Mouse (Mus musculus): ENCODE data around the gene Stim1. TPM values are rescaled to one million over a fixed set of nuclear protein-coding genes. Genes with fewer than 3 reads are reported as not detected.
"Not testable (repeated sequence)": the region's sequence is repeated elsewhere in the genome, so short reads cannot be mapped to it uniquely, and the experiment has no call there.

The Stim1 gene
- total and polyA plus RNA-seq, 3 experiments, result 10.2 to 26.6 (median 23.9) TPM

DNA sequence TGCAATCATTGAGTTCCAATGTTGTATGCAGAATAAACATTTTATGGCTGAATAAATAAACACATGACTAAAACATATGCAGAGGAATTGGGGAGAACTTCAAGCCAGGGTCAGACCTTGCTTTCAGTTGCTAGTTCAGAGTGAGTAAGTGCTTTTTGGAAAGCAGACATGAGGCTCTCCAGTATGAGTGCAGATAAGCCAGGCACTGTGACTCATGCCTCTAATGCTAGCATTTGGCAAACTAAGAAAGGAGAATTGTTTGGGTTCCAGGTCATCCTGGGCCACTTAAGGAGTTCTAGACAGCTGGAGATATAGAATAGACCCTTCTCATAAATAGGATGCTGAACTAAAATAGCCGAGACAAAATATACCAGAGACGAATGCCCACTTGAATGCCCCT lies 216.1 kb downstream of the Stim1 start:
- no peaks in the 10 kb centered on the region for H3K9me3 ChIP-seq (replicated peaks; ENCODE audit: low read length)

DNA sequence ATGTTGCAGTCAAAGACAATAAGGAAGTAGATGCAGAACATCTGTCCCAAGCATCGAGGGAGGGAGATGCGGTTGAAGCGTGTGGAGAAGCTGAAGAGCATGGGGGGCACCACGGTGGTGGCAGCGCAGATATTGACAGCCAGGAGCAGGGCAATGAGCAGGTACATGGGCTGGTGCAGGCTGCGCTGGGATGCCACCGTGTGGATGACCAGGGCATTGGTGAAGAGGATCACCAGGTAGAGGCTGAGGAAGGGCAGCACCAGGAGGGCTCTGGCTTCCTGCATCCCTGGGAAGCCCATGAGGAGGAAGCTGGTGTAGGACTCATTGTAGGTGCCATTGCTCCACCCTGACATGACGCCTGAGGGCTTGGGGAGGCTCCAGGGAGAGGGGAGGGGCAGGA lies 217.2 kb downstream of the Stim1 start:
- H3K27me3 ChIP-seq (replicated peaks); H3K4me3 ChIP-seq (replicated peaks in 1 of 3; ENCODE audit: low read depth in 2 of 3, low read length in 2 of 3, poor library complexity in 1 of 3); H3K4me2 ChIP-seq (ENCODE audit: insufficient read depth, low read depth, poor library complexity, severe bottlenecking); H3K9ac ChIP-seq (ENCODE audit: insufficient read depth, low read depth); dilution Hi-C loops (cut with MboI; ENCODE audit: extremely low pct_ligation_motif_present, extremely low pct_unique_long_range_greater_than_20kb, low sequenced_read_pairs); H3K9me3 ChIP-seq (replicated peaks; ENCODE audit: low read length); H3K4me1 ChIP-seq (ENCODE audit: control insufficient read depth in 1 of 2, insufficient read depth in 2 of 2); H3K27ac ChIP-seq (ENCODE audit: insufficient read depth, low read depth); DNase-seq (ENCODE audit: extremely low read depth); in situ Hi-C loops (cut with MboI; ENCODE audit: low pct_ligation_motif_present, low pct_unique_long_range_greater_than_20kb, low sequenced_read_pairs); H3K79me2 ChIP-seq (replicated peaks; ENCODE audit: control insufficient read depth, extremely low read depth, insufficient read depth, poor library complexity, severe bottlenecking): not testable (repeated sequence)
- H3K36me3 ChIP-seq (replicated peaks in 1 of 2; ENCODE audit: control insufficient read depth in 1 of 2, insufficient read depth in 1 of 2, low read length in 1 of 2), result peaks cover 0 to 11% of the 10 kb centered on the region in 2 experiments

More for the DNA sequence above, 216.1 kb downstream of the Stim1 start:
- H3K4me2 ChIP-seq (ENCODE audit: insufficient read depth, low read depth, poor library complexity, severe bottlenecking), result no peak overlapping the region
- dilution Hi-C loops (cut with MboI; ENCODE audit: extremely low pct_ligation_motif_present, extremely low pct_unique_long_range_greater_than_20kb, low sequenced_read_pairs), result no loop called here
- H3K9ac ChIP-seq (ENCODE audit: insufficient read depth, low read depth), result no peak overlapping the region
- H3K27me3 ChIP-seq (replicated peaks), result no peaks in the 10 kb centered on the region
- TF ChIP-seq JUN (IDR thresholded peaks at IDR 0.05; ENCODE audit: insufficient read depth, low read depth, low read length) (no peak), HCFC1 (IDR thresholded peaks at IDR 0.05; ENCODE audit: low read depth, low read length) (no peak), CTCF (conservative IDR thresholded peaks at IDR 0.05 in 1 of 2, IDR thresholded peaks at IDR 0.05 in 1 of 2; ENCODE audit: low read depth in 2 of 2, low read length in 2 of 2) (no peak), ZKSCAN1 (IDR thresholded peaks at IDR 0.05; ENCODE audit: borderline replicate concordance, low read depth, low read length) (no peak), USF1 (IDR thresholded peaks at IDR 0.05; ENCODE audit: low read depth, low read length) (no peak), MEF2A (IDR thresholded peaks at IDR 0.05; ENCODE audit: borderline replicate concordance, low read depth, low read length) (no peak), ZMIZ1 (IDR thresholded peaks at IDR 0.05; ENCODE audit: low read depth, low read length) (no peak), USF2 (conservative IDR thresholded peaks at IDR 0.05; ENCODE audit: low read depth, low read length) (no peak), MAX (IDR thresholded peaks at IDR 0.05; ENCODE audit: low read length) (no peak), E2F4 (IDR thresholded peaks at IDR 0.05; ENCODE audit: insufficient replicate concordance, low read depth, low read length) (no peak), SIN3A (IDR thresholded peaks at IDR 0.05; ENCODE audit: low read length) (no peak), MAFK (IDR thresholded peaks at IDR 0.05; ENCODE audit: insufficient replicate concordance, low read length) (no peak), CHD1 (IDR thresholded peaks at IDR 0.05; ENCODE audit: low read depth, low read length) (no peak)
- no peaks in the 10 kb centered on the region for H3K79me2 ChIP-seq (replicated peaks; ENCODE audit: control insufficient read depth, extremely low read depth, insufficient read depth, poor library complexity, severe bottlenecking)
- H3K27ac ChIP-seq (ENCODE audit: insufficient read depth, low read depth), result no peak overlapping the region
- in situ Hi-C loops (cut with MboI; ENCODE audit: low pct_ligation_motif_present, low pct_unique_long_range_greater_than_20kb, low sequenced_read_pairs), result no loop called here
- no peak overlapping the region for H3K4me3 ChIP-seq (replicated peaks in 1 of 3; ENCODE audit: low read depth in 2 of 3, low read length in 2 of 3, poor library complexity in 1 of 3)
- H3K4me1 ChIP-seq (ENCODE audit: control insufficient read depth in 1 of 2, insufficient read depth in 2 of 2), result 0 out of 4 replicates have a peak, but pooled peaks cover 0 to 3% of the 10 kb centered on the region in 2 experiments
- no peak for DNase-seq (ENCODE audit: extremely low read depth)
- H3K36me3 ChIP-seq (replicated peaks in 1 of 2; ENCODE audit: control insufficient read depth in 1 of 2, insufficient read depth in 1 of 2, low read length in 1 of 2), result peaks cover 0 to 13% of the 10 kb centered on the region in 2 experiments

DNA sequence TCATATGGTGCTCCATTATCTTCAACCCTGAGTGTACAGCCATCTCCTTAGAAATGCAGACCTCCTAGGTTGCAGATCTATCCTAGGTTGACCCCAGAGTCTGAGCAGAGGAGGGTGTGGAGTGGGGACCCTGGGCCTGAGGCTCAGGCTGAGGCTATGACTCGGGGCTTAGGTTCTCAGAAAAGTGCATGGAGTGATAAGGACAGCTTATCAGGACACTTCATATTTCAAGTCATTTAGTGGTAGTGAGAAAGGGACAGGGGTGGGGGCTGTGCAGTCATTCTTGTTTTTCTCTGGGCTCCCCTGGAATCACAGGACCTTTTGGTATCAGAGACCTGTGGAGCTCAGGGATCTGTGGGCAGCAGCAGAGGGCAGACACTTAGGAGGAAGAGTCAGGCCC lies 218.5 kb downstream of the Stim1 start:
- Histone ChIP-seq H3K27me3 (replicated peaks) (no peaks in the 10 kb centered on the region), H3K9me3 (replicated peaks; ENCODE audit: low read length) (no peaks in the 10 kb centered on the region), H3K4me3 (replicated peaks in 1 of 3; ENCODE audit: low read depth in 2 of 3, low read length in 2 of 3, poor library complexity in 1 of 3) (no peak overlapping the region), H3K36me3 (replicated peaks in 1 of 2; ENCODE audit: control insufficient read depth in 1 of 2, insufficient read depth in 1 of 2, low read length in 1 of 2) (peaks cover 0 to 8% of the 10 kb centered on the region in 2 experiments), H3K9ac (ENCODE audit: insufficient read depth, low read depth) (no peak overlapping the region), H3K4me2 (ENCODE audit: insufficient read depth, low read depth, poor library complexity, severe bottlenecking) (no peak overlapping the region), H3K79me2 (replicated peaks; ENCODE audit: control insufficient read depth, extremely low read depth, insufficient read depth, poor library complexity, severe bottlenecking) (no peaks in the 10 kb centered on the region), H3K27ac (ENCODE audit: insufficient read depth, low read depth) (no peak overlapping the region), H3K4me1 (ENCODE audit: control insufficient read depth in 1 of 2, insufficient read depth in 2 of 2) (no peaks in the 10 kb centered on the region)
- no peak for TF ChIP-seq ZKSCAN1 (IDR thresholded peaks at IDR 0.05; ENCODE audit: borderline replicate concordance, low read depth, low read length)
- no peak for TF ChIP-seq RCOR1 (conservative IDR thresholded peaks at IDR 0.05; ENCODE audit: low read depth, low read length)
- TF ChIP-seq GABPA (IDR thresholded peaks at IDR 0.05; ENCODE audit: insufficient replicate concordance, low read depth, low read length), result no peak
- no peak for TF ChIP-seq IRF4 (IDR thresholded peaks at IDR 0.05; ENCODE audit: low read depth, low read length)
- no peak for TF ChIP-seq CTCF (conservative IDR thresholded peaks at IDR 0.05 in 1 of 2, IDR thresholded peaks at IDR 0.05 in 1 of 2; ENCODE audit: low read depth in 2 of 2, low read length in 2 of 2)
- TF ChIP-seq USF1 (IDR thresholded peaks at IDR 0.05; ENCODE audit: low read depth, low read length), result no peak
- TF ChIP-seq ELF1 (IDR thresholded peaks at IDR 0.05; ENCODE audit: low read depth, low read length), result no peak
- no peak for TF ChIP-seq JUN (IDR thresholded peaks at IDR 0.05; ENCODE audit: insufficient read depth, low read depth, low read length)
- no peak for TF ChIP-seq ZMIZ1 (IDR thresholded peaks at IDR 0.05; ENCODE audit: low read depth, low read length)
- TF ChIP-seq MAX (IDR thresholded peaks at IDR 0.05; ENCODE audit: low read length), result no peak
- no peak for TF ChIP-seq MXI1 (IDR thresholded peaks at IDR 0.05; ENCODE audit: low read depth, low read length)
- no peak for TF ChIP-seq MAFK (IDR thresholded peaks at IDR 0.05; ENCODE audit: insufficient replicate concordance, low read length)
- no peak for TF ChIP-seq POLR2A (IDR thresholded peaks at IDR 0.05; ENCODE audit: low read depth, low read length)
- TF ChIP-seq HCFC1 (IDR thresholded peaks at IDR 0.05; ENCODE audit: low read depth, low read length), result no peak
- no peak for TF ChIP-seq ZC3H11A (IDR thresholded peaks at IDR 0.05; ENCODE audit: low read depth, low read length)
- no peak for TF ChIP-seq MEF2A (IDR thresholded peaks at IDR 0.05; ENCODE audit: borderline replicate concordance, low read depth, low read length)
- no peak for TF ChIP-seq BHLHE40 (IDR thresholded peaks at IDR 0.05; ENCODE audit: low read depth, low read length)
- TF ChIP-seq MAZ (IDR thresholded peaks at IDR 0.05; ENCODE audit: low read depth, low read length), result no peak
- dilution Hi-C loops (cut with MboI; ENCODE audit: extremely low pct_ligation_motif_present, extremely low pct_unique_long_range_greater_than_20kb, low sequenced_read_pairs) (no loop called here), in situ Hi-C loops (cut with MboI; ENCODE audit: low pct_ligation_motif_present, low pct_unique_long_range_greater_than_20kb, low sequenced_read_pairs) (no loop called here)
- no peak for DNase-seq (ENCODE audit: extremely low read depth)

All from CH12.LX (cell line).